Mouse (Mus musculus) frontal cortex, postnatal 25 days (tissue): ENCODE measurements around the gene Irf4.

Experiments used
- DNase-seq, 2 experiments: peaks; one replicate each; pipeline ENCODE4 v3.0.0; 2022; ENCODE audit warnings: low spot score in 2 of 2

Irf4 gene

GRCm38 (mm10) chr13:30749021-30749556 is at the start of gene Irf4:
Gene Irf4, plus strand, starts transcription at chr13:30749226.
- DNase-seq, result no peak

GRCm38 (mm10) chr13:30702695-30703094 is 46.3 kb upstream of the Irf4 start:
- DNase-seq, result no peak

DNA sequence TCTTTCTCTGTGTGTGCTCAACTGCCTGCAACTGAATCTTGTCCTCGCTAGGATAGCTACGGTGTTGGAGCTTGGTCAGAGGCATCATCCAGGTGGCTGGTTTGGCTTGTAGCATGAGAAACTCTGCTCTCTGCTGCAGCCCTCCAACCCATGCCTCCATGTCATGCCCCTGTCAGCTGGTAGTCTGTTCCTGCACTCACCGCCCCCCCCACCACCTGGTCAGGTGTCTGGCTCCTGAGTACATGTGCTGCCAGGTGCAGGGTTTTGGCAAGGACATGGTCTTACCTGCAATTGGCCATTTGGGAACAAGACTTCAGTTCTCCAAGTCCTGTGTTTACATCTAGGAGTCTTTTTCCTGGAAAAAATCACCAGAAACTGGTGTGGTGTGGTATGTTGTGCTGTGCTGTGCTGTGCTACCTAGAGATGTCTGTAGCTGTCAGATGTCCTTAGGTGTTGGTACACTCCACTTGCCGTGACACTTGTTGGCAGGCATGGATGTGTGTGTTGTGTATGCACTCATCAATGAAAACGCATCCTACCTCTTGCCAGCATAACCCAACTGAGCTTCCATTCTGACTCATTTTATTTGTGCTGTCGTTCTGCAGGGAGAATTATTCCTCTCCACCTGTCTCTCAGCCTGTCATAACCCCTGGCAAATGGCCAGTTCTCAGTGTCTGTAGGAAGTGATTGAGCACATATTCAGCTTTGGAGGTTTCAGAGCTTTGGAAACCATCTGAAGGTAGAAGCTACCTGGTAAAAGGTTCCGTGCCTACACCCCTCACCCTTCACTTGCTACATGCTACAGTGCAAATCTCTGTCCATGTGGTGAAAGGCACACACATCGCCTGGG is 44.6 kb upstream of the Irf4 start:
- no peak for DNase-seq

GRCm38 (mm10) chr13:30711066-30711465 is 38.0 kb upstream of the Irf4 start:
- DNase-seq, result no peak

- no peak for DNase-seq
Measured at GRCm38 (mm10) chr13:30711711-30712110, 37.3 kb upstream of the Irf4 start.

GRCm38 (mm10) chr13:30712280-30712679 is 36.7 kb upstream of the Irf4 start:
- DNase-seq, result no peak

DNA sequence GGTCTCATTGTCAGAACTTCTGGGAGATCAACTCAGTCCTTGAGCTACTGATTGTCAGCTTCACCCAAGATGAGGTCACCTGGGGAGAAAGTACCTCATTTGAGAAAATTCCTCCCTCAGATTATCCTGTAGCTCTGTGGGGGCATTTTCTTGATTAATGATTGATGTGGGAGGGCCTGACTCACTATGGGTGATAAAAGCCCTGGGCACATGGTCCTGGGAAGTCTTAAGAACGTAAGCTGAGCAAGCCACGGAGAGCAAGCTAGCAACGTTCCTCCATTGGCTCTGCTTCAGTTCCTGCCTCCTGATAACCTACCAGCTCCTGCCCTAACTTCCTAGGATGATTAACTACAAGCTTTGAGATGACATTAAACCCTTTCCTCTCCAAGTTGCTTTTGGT is 35.4 kb upstream of the Irf4 start:
- DNase-seq, result no peak

DNA sequence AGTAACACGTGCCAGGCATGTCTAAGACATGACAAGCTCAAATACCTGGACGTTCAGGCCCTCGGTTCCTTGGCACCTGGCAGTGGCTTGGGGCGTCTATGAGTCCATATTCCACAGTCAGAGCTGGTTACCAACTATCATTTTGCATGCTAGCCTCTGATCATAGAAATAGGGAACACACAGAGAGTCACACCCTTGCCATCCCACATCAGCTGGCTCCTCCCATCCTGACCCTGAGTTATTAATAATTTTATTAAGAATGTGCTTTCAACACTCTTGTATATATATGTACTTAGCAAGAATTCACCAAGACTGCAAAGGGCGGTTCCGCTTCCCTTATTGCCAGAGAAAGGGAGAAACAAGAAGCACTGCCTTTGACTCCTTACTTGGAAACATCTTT is 34.5 kb upstream of the Irf4 start:
- no peak for DNase-seq

DNA sequence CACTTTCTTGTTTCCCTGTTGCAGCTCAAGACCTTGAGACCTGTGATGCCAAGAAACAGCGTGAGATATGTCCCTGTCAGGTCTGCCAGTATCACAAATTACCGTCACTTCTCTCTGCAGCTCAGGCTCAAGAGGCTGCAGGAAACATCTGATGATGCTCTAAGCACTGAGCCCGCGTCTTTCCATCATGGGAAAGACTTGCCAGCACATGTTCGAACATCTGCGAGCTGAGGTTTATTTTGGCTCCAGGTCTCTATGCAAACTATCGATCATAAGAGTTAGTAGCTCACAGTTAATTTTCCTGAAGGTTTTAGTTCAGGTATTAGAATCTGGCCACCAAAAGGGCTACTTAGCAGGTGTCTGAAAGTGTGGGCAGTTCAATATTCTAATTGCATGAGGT is 34.0 kb upstream of the Irf4 start:
- DNase-seq, result no peak

DNA sequence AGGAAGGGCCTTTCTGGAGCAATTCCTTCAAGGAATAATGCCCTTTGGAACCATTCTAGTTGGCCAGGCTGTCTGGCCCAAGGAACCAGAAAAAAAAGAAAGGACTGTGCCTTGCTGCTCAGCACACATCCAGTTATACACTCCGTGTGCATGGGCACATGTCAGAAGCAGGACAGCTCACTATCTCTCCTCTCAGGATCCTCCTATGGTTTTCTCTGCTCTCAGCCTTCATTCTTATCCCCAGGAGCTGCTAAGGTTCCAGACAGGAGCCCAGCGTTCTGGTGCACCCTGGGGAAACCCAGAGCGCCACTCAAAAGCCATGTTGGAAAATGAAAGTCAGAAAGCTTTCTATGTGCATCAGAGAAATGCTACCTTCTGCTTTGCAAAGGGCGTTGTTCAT is 33.5 kb upstream of the Irf4 start:
- DNase-seq, result no peak

DNA sequence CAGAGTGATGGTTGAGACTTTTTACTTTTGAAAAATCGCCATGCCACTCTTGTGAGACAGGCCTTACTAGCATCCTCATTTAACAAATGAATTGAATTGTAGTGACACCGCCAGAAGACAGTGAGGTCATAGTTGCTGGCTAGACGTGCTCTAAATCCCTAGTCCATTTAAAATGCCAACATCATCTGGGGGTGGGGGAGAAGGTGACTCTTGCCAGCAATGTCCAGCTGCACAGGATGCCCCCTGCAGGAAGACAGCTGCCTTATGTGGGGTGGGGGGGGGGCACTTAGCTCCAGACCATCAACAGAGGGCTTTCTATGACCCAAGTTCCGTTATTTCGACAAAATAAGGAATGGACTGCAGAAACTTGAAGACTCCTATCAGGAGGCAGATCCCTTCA is 32.4 kb upstream of the Irf4 start:
- no peak for DNase-seq

GRCm38 (mm10) chr13:30722601-30723000 is 26.4 kb upstream of the Irf4 start:
- DNase-seq, result no peak

GRCm38 (mm10) chr13:30723258-30723657 is 25.8 kb upstream of the Irf4 start:
- DNase-seq, result no peak

DNA sequence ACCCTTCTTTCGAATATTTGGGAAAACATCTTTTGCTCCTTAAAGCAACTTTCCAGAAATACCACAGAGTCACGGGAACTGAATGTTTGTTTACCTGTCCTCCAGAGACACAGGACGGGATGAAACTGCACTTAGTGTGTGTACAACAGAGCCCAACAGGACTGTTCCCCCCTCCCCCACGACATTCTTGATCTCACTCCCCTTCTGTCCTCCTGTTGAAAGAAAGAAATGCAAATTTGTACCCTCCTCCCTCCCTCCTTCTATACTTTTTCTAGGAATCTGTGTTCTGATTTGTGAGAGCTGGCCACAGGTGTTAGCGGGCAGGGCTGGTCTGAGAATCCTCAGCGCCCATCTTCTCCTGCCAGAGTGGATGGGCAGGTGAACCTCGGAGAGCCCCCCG is 25.2 kb upstream of the Irf4 start:
- DNase-seq, result no peak

- DNase-seq, result no peak
Measured at GRCm38 (mm10) chr13:30724691-30725271, 24.2 kb upstream of the Irf4 start.

DNA sequence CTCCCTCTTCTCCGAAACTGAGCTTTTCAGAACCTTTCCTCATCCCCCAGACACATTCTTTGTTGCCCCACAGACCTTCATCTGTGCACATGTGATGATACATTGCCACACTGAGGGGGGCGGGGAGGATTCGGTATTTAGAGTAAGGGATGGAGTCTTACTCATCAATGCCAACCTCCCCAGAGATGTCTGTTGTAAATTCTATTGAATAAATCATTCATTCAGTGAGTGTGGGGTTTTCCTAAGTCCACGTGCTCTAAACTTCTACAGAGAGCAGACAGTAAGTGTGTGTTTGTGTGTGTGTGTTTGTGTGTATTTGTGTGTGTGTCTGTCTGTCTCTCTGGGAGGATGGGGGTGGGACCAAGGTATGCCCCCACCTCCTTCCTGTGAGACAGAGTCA is 22.1 kb upstream of the Irf4 start:
- DNase-seq, result no peak

GRCm38 (mm10) chr13:30728155-30728554 is 20.9 kb upstream of the Irf4 start:
- DNase-seq, result no peak

DNA sequence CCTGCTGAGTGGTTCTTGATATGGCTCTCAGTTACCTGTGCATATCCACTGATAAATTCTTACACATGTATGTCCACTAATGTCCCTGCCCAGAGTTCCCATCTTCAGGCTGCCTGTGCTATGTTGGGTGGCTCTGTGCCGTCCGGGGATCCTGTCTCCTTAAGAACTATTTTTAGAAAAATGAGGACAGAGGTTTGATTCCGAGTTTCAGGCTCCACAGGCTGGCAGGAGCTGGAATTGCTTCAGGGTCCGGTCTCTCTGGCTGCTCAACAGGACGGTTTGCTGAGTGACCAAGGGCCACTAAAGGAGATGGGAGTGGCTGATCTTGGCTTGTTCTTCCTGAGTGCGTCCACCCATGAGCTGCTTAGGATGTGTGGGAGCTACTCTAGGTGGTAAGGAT is 19.8 kb upstream of the Irf4 start:
- no peak for DNase-seq

DNA sequence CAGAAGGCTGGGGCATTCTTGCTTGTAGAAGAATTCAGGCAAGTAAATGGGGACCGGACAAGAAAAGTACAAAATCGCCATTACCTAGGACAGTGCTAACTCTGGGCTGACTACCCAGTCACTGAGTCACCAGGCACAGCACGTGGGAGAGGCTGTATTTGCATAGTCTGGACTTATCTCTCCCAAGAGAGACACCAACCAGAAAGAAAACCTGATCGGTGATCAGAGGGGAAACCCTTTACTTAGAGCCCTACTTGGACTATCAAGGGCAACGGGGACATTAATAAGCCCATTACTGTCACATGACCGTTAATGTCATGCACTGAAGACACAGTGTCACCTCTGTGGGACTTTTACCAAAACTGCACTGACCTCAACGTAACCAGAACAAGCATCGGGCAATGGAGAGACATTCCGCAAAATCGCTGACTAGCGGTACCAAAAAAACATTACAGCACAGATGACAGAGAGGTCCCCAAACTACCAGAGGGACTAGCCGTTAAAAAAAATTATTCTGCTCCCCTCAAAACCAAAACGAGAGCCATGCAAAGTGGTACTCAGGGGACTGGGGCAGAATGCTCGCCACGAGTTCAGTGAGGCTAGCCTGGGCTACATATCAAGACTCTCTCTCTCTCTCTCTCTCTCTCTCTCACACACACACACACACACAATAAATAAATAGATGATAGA is 18.8 kb upstream of the Irf4 start:
- DNase-seq, result no peak

GRCm38 (mm10) chr13:30732709-30733445 is 16.1 kb upstream of the Irf4 start:
- no peak for DNase-seq

DNA sequence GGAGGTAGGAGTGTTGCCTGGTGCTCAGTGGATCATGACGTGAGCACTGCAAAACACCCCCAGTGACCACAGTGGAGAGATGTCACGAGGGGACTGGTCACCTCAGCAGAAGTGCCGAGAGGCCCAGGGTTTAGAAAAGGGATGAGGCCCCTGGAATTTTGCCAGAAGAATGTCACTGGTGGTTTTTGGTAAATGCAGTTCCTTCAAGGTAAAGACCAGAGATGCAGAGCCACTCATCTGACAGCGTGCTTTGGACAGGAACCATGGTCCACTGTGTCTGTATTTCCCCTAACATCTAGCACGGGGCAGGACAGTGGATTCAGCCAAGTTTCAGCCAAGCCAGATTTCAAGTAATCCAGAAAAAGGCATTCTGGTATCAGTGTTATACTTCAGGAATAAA is 12.3 kb upstream of the Irf4 start:
- no peak for DNase-seq

DNA sequence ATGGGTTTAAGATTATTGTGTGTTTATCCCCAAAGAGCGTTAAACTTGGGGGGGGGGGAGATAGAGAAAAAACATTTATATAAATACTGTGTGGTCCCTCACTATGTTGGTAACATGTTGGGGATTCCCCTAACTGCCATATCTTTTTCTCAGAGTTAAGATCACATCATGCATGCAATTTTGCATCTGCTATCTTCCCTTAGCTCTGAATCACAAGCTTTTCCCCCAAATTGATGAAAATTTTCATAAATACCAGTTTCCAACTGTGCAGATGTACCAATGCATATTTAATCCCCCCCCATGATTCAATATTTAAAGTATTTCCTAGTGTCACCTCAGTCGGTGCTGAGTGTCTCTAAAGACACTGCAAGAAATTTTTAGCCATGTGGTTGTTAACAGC is 11.8 kb upstream of the Irf4 start:
- DNase-seq, result no peak
